Mouse (Mus musculus) thymus, adult 18-20 months (tissue): Measurements from ENCODE around the gene Stpg4.

ENCODE experiments used
- DNase-seq, 2 experiments: peaks; one replicate each; pipeline ENCODE4 v3.0.0; 2022; ENCODE audit warnings: mixed read lengths in 2 of 2

The Stpg4 gene

DNA sequence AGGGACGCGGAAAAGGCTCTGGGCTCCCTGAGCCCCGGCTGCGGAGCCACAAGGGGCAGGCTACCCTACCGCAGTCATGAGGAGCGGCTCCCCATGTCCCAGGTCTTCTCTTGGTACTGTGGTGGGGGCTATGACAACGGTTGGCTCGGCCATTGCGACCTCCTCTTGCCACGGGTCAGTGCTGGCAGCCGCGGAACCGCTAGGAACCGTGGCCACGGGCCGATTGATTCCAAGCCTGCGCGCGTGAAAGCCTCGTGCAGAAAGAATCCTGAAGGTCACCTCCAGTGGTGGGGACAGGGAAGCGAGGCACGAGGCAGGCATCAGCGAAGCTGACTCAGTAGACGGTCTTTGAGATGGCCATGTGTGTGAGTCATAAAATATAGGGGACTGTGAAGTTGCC lies at the start of gene Stpg4:
Gene Stpg4 (minus strand): TSS at position 231 of the 400 bp plus-strand sequence.
- DNase-seq: no peak

DNA sequence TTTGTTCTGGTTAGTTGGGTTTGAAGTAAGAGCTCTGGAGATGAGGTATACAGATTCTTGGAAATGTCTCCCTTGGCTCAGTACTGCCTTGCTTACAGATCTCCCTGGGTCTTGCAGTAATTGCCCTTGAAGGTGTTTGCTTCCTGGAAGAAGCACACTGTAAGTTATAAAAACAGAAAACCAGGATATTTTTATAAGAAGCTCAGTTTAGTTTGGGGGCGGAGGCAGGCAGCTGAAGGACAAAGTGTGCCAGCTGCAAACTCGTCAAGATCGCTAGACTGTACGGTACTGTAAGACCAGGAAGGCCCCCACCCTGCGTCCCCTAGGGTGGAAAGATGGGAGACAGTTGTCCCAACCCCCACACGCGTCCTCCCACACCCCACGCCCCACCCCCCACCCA lies 47.8 kb upstream of the Stpg4 start:
- DNase-seq: no peak

DNA sequence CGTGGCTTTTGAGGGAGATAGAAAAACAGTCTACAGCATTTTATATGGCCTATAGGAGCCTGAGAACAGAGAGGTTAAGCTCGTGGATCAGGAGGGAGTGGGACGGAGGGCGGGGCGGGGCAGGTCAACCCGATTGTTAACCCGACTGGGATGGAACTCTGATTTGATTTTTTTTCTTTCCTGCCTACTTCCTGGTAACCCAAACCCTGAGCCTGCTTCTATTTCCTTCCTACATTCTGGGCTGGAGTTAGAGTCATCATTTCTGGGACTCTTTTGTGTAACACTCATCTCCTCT lies 46.9 kb upstream of the Stpg4 start:
- DNase-seq: no peak

GRCm38 (mm10) chr17:87473736-87474500 lies 46.4 kb upstream of the Stpg4 start:
- DNase-seq: no peak

- no peak for DNase-seq
These were observed 45.8 kb upstream of the Stpg4 start for GRCm38 (mm10) chr17:87473441-87473735.

DNA sequence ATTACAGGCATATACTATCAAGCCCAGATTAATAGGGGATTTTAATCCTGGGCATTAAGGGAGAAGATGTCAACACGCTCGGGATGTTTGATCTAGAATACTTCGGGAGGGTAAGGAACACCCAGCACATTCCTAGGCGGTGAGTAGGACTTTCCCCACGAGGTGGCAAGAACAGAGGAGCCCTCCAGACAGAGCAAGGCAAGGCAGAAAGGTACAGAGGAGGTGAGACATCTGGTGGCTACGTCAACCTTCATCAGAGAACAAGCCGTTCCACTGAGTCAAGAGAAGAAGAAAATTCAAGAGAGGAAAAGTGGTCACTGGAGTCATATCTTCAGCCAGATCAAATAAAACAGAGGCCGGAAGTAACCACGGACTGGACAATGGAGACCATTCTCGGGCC lies 45.3 kb upstream of the Stpg4 start:
- DNase-seq: no peak

GRCm38 (mm10) chr17:87471661-87472060 lies 44.1 kb upstream of the Stpg4 start:
- DNase-seq: no peak

DNA sequence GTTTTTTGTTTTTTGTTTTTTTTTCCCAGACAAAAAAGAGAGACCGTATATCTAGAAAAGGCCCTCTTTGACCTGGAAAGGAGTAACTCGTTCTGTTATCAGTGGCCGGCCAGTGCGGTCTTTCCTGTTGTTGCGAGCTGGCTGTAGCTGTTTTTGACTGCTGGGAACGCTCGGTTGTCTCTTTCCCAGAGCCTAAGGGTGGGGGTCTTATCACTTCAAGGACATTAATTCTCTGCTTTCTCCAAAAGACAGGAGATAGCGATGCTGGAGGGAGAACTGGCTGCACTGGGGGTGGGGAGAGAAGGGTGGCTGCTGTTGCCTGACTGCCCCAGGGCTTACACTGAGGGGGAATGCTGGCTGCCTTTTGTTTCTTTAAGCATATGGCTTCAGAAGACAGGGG lies 43.3 kb upstream of the Stpg4 start:
- no peak for DNase-seq

- DNase-seq: no peak
These were observed 42.7 kb upstream of the Stpg4 start for GRCm38 (mm10) chr17:87470282-87470681.

GRCm38 (mm10) chr17:87469428-87469827 lies 41.9 kb upstream of the Stpg4 start:
- no peak for DNase-seq

GRCm38 (mm10) chr17:87468616-87469015 lies 41.1 kb upstream of the Stpg4 start:
- DNase-seq: no peak

GRCm38 (mm10) chr17:87461499-87461896 lies 34.0 kb upstream of the Stpg4 start:
- no peak for DNase-seq

DNA sequence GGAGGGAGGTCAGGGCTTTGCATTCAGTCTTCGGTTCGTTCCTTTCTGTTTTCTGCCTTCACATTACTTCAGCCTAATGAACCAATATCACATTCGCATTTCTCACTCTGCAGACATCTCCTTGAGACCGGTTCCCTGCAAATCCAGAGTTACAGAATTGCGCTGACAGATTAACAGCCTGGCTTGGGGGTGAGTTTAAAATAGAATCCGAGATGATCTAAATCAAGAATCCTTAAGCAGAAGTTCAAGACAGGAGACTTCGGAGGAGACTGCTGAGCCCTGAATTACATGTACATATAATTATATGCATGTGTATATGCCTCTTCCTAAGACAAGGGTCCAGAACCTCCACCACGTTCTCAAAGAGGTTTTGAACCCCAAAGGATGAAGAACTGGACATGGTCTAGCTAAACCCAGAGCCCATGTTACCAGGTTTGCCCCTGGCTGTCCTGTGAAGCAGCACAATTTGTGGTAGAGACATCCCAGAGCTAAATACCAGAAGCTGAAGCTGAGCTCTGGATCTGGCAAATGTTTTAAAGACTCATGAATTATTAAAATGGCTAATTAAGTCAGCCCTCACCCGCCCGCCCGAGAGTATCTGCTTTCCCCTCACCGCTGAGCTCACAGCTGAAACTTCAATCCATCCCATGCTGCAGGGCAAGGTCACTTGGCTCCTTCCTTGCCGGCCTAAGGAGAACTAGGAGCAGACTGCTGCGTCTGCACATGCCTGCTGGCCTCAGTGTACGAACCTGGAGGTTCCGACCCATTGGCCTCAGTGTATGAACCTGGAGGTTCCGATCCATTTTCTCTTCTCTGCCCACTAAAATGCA lies 33.3 kb upstream of the Stpg4 start:
- no peak for DNase-seq

DNA sequence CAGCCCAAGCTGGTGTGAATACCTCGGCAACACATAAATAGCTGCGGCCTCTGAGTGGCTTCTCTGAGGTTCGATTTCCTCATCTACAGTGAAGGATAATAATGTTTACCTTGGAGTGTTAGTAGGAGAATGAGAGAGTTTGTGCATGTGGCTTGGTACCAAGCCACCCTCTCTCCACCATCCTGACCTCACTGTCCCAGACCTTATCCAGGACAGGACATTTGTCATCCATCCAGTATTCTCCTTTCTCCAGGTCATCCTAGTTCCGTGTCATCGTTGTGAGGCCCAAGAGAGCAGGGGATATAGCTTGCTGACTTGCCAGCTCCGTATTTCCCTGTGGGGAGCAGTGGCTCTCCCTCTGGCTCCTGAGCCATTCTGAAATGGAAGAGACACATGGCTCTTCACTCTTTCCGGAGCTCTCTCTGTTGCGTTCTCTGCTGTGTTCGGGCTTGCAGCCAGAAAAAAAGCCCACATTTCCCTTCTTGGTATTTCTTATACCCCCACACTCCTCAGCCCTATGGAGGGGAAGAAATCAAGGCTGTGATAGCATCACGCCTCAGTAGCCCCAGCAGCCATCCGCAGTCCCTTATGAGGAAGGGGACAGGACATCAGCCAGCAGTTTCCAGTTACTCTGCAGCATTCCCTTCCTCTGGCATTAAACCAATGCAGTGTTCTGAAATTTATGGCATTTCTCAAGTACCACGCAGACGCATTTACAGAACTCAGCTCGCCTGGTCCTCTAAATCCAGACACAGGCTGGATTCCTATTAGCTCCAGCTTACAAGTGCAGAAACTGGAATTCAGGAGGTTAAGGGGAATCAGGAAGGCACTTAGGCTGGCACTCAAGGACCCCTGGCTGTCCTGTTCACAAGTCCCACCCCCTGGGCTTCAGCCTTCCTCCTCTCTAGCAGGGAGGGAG lies 32.5 kb upstream of the Stpg4 start:
- no peak for DNase-seq

- no peak for DNase-seq
These were observed 31.6 kb upstream of the Stpg4 start for GRCm38 (mm10) chr17:87458911-87459749.

DNA sequence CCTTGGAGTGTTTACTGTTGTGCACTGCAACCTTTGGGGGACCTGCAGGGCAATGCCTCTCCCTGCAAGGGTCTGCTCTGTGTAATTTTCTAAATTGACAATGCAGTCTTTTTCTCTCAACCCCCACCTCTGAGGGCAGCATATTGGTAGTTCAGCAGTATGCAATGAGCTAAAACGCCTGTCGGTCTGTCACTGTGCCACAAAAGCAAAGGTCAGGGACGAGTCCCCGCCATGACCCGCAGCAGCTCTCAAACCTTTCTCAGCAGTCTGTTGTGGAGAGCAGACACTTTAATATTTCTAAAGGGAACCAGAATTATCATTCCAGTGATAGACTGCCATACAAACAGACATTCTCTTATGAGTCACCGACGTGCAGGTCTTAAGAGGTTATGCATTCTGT lies 30.4 kb upstream of the Stpg4 start:
- DNase-seq: no peak

GRCm38 (mm10) chr17:87454121-87454520 lies 26.6 kb upstream of the Stpg4 start:
- DNase-seq: no peak

DNA sequence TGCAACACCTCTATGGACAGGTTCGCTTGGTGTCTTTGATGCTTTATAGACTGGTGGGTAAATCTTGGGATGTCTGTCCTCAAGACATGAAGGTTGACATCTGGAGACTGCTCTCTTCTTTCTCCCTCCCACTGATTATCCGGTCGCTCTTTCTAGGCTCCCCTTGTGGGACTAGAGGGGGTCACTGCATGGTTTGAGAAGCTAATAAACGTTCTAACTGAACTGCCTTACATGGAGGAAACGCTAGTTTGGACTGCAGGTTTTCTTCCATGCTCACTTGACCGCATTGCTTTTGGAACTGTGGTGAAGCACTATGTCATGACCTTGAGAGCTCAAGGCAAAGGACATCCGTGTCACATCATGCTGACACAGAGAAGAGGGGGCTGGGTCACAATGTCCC lies 25.8 kb upstream of the Stpg4 start:
- DNase-seq: no peak

DNA sequence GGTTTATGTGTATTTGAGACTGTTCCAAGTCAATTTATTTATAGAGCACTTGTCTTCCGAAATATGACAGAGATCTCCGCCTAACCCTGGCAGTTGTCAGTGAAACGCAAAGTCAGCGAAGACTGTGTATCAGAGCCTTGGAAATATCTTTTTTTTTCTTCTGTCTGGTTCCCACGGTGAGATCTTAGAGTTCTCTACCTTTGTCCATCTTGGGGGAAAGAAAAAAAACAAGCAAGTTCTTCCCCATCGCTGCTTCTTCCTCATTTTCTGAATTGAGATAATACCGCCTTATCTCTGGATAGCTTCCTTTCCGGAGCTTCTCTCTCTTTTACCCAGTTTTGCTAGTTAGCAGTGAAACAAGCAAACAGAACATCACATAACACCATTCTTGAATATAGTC lies 21.3 kb upstream of the Stpg4 start:
- DNase-seq: no peak

DNA sequence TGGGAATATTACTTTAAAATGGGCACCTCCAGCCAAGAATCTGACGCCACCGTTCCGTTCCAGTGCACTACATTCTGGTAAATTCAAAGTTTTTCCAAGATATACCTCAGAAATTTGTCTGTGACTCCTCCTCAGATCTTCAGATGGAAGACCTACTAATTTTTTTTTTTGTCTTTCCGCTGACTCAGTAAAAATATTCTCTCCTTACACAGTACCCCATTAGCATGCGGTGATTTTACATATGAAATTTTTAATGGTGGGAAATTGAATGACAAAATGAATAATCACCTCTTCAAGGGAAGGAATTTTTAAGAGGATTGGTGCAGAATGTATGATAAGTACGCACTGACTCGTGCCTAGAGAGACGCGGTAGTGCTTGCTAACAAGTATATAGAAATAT lies 20.8 kb upstream of the Stpg4 start:
- DNase-seq: no peak

DNA sequence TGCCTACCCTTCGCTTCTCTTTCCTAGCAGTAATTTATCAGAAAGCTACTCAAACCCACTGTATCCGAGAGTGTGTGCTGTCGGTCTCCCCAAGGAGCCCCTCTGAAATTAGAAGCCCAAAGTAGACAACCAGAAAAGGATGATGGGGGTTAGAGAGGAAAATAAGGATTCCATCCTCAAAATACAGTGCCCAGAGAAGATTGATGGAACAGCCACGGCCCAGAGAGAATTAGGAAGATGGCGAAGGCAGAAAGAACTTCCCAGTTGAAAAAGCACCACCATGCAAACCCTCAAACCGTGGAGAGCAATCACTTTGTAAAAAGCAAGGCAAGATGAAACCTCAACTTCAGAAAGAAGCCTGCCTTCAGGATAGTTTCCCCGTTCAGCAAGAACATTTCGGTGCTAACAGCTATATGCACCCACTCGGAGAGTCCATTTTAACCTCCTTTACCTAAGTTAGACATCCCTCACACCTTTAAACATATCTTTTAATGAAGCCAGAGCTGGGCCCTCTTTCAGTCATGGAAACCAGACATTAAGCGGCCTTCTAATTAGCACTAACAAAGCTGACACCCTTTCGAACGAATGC lies 20.2 kb upstream of the Stpg4 start:
- no peak for DNase-seq
